Comparison of ENCODE assay signal across 9 mouse cellular contexts in genomic region chr3:73057197-73057811, GRCm38 (mm10). TPM values are rescaled to one million over a fixed set of nuclear protein-coding genes. Genes with fewer than 3 reads are reported as not detected.
A peak's percentile ranks its signal among the peaks of the same experiment; 100 is the strongest.
DNase-seq lines count a peak whose midpoint lies in the region; ATAC-seq and TF ChIP-seq lines count a peak whose summit lies in the region.
"Had no signal": no experiment of that assay in that cellular context is flagged by ENCODE, and none has a peak within 500 bp of the region (broad histone marks: within the 10 kb centered on the region; RNA-seq: fewer than 3 reads in every experiment).

Gene Slitrk3, minus strand, starts transcription at chr3:73057803.

- intact Hi-C loops in heart, adult 2 months (cut with DNase I): no loop called here

- H3K36me3 ChIP-seq in heart, embryonic 15.5 days: no peaks in the 10 kb centered on the region
- no peaks in the 10 kb centered on the region for H3K36me3 ChIP-seq in heart, adult 2 months (ENCODE audit: control insufficient read depth, insufficient read depth, low read length)
- no peaks in the 10 kb centered on the region for H3K36me3 ChIP-seq in hindbrain, embryonic 11.5 days (ENCODE audit: control insufficient read depth, insufficient read depth, low read length)
- H3K36me3 ChIP-seq in limb, embryonic 13.5 days: no peaks in the 10 kb centered on the region

- TF ChIP-seq EP300 in heart, adult 2 months (IDR thresholded peaks at IDR 0.05; ENCODE audit: insufficient read depth, low read depth, low read length): no peak

- H3K79me2 ChIP-seq in heart, adult 2 months (replicated peaks; ENCODE audit: control insufficient read depth, insufficient read depth, low read length): no peaks in the 10 kb centered on the region

- H3K4me3 ChIP-seq in heart, embryonic 15.5 days: peak within 1 kb of the TSS; percentile 54
- H3K4me3 ChIP-seq in heart, adult 2 months: no peak within 1 kb of the TSS
- peak within 1 kb of the TSS; percentile 65 for H3K4me3 ChIP-seq in hindbrain, embryonic 11.5 days (ENCODE audit: low read depth, low read length)
- H3K4me3 ChIP-seq in limb, embryonic 13.5 days: peak within 1 kb of the TSS; percentile 55

- no peak for TF ChIP-seq CTCF in heart, adult 2 months (IDR thresholded peaks at IDR 0.05)

- H3K9me3 ChIP-seq in heart, embryonic 15.5 days (replicated peaks): no peaks in the 10 kb centered on the region
- H3K9me3 ChIP-seq in hindbrain, embryonic 11.5 days (ENCODE audit: control insufficient read depth, low read length): no peaks in the 10 kb centered on the region
- H3K9me3 ChIP-seq in limb, embryonic 13.5 days: no peaks in the 10 kb centered on the region

- H3K27me3 ChIP-seq in heart, embryonic 15.5 days: peaks cover 59% of the 10 kb centered on the region
- peaks cover 8% of the 10 kb centered on the region for H3K27me3 ChIP-seq in heart, adult 2 months (ENCODE audit: control insufficient read depth, insufficient read depth, low read length)
- H3K27me3 ChIP-seq in hindbrain, embryonic 11.5 days (ENCODE audit: control insufficient read depth, insufficient read depth, low read length): peaks cover 13% of the 10 kb centered on the region
- H3K27me3 ChIP-seq in limb, embryonic 13.5 days: peaks cover 67% of the 10 kb centered on the region
- H3K27me3 ChIP-seq: CH12.LX had no signal

- peaks cover 6% of the 10 kb centered on the region for H3K4me1 ChIP-seq in heart, embryonic 15.5 days (replicated peaks)
- H3K4me1 ChIP-seq in heart, adult 2 months (ENCODE audit: control insufficient read depth, insufficient read depth, low read length): no peaks in the 10 kb centered on the region
- H3K4me1 ChIP-seq in hindbrain, embryonic 11.5 days (replicated peaks; ENCODE audit: control insufficient read depth, insufficient read depth, low read length): no peaks in the 10 kb centered on the region
- H3K4me1 ChIP-seq in limb, embryonic 13.5 days: peaks cover 17% of the 10 kb centered on the region

- H3K9ac ChIP-seq in heart, embryonic 15.5 days: no peak within 1 kb of the TSS
- no peak within 1 kb of the TSS for H3K9ac ChIP-seq in heart, adult 2 months (ENCODE audit: low read depth, low read length)
- peak within 1 kb of the TSS; percentile 71 for H3K9ac ChIP-seq in hindbrain, embryonic 11.5 days (ENCODE audit: low read depth, low read length)
- H3K9ac ChIP-seq in limb, embryonic 13.5 days: peak within 1 kb of the TSS; percentile 64

- no peak for TF ChIP-seq POLR2A in heart, adult 2 months (IDR thresholded peaks at IDR 0.05; ENCODE audit: insufficient read depth, low read depth, low read length)

- peak within 1 kb of the TSS; percentile 90 for H3K4me2 ChIP-seq in heart, embryonic 15.5 days
- H3K4me2 ChIP-seq in hindbrain, embryonic 11.5 days (replicated peaks; ENCODE audit: low read depth, low read length): peak within 1 kb of the TSS; percentile 57
- peak within 1 kb of the TSS; percentile 90 for H3K4me2 ChIP-seq in limb, embryonic 13.5 days (replicated peaks)

- ATAC-seq in heart, embryonic 15.5 days (replicated peaks; ENCODE audit: insufficient number of reproducible peaks, insufficient read depth, low FRiP score, low read depth): 0 out of 2 replicates have a peak, but pooled peaks have one; percentile 39
- peak; percentile 77 for ATAC-seq in hindbrain, embryonic 11.5 days (ENCODE audit: low FRiP score)
- ATAC-seq in limb, embryonic 13.5 days (ENCODE audit: low FRiP score, low read depth): 0 out of 2 replicates have a peak, but pooled peaks have one; percentile 12

- H3K27ac ChIP-seq in heart, embryonic 15.5 days: no peak within 1 kb of the TSS
- no peak within 1 kb of the TSS for H3K27ac ChIP-seq in heart, adult 2 months
- 0 out of 2 replicates have a peak within 1 kb of the TSS, but pooled peaks have one; percentile 30 for H3K27ac ChIP-seq in hindbrain, embryonic 11.5 days (ENCODE audit: low read depth, low read length)
- H3K27ac ChIP-seq in limb, embryonic 13.5 days: no peak within 1 kb of the TSS

- no peak for DNase-seq in heart, adult 2 months
- DNase-seq in cerebellum, postnatal 14 days: peak; percentile 66
- peak; percentile 65 for DNase-seq in hindbrain, embryonic 11.5 days (ENCODE audit: low spot score)
- peak; percentile 47 for DNase-seq in retina, postnatal 7 days (ENCODE audit: low read depth, low spot score)
- no peak for DNase-seq in adrenal gland, postnatal 36 days
- DNase-seq in natural killer cell, adult 2 months (ENCODE audit: low spot score in 2 of 2): no peak

- under 1% methylated on average over 44 of the region's 44 CpGs for WGBS in heart, embryonic 15.5 days
- WGBS in heart, adult 2 months: 2% methylated on average over 44 of the region's 44 CpGs
- 0% methylated on average over 43 of the region's 44 CpGs for WGBS in hindbrain, embryonic 11.5 days
- WGBS in limb, embryonic 13.5 days: under 1% methylated on average over 44 of the region's 44 CpGs

RNA-seq across cellular contexts. Expression of gene Slitrk3, which starts in this region (rescaled TPM):
- 0.13 and 0.23 TPM in 2 replicates for polyA plus RNA-seq in heart, embryonic 15.5 days (2015; fragmentation: Nextera tagmentation; extraction: Ambion mirVana)
- not detected for total RNA-seq in heart, adult 2 months (2021)
- polyA plus RNA-seq in heart, adult 2 months (2012; rRNA removed): not detected in 2 replicates
- polyA plus RNA-seq in hindbrain, embryonic 11.5 days (2014; fragmentation: Nextera tagmentation; extraction: Ambion mirVana): 1.6 and 2.2 TPM in 2 replicates
- 0.78 and 0.99 TPM in 2 replicates for polyA plus RNA-seq in limb, embryonic 13.5 days (2015; fragmentation: Nextera tagmentation; extraction: Ambion mirVana)
- not detected for total RNA-seq in adrenal gland, postnatal 36 days (2021)
- total RNA-seq: CH12.LX had no signal

Comparison
In these comparisons a context has a peak if more than half of its experiments do, and no peak if none do; other contexts are left out.
1. Peak in ATAC-seq, H3K4me3 ChIP-seq and H3K4me2 ChIP-seq in heart, embryonic 15.5 days; RNA of the gene not detected or under 1 TPM.
2. Peak in ATAC-seq, H3K4me3 ChIP-seq, H3K9ac ChIP-seq and H3K4me2 ChIP-seq in limb, embryonic 13.5 days; RNA of the gene not detected or under 1 TPM.
3. ATAC-seq: peak in every context shown above with its lines; median percentile 77 in hindbrain, embryonic 11.5 days; 39 in heart, embryonic 15.5 days; 12 in limb, embryonic 13.5 days.
4. DNase-seq: peak in cerebellum, postnatal 14 days (2 of 2), hindbrain, embryonic 11.5 days (single experiment) and retina, postnatal 7 days (single experiment); none in heart, adult 2 months (0 of 2), adrenal gland, postnatal 36 days (0 of 2) and natural killer cell, adult 2 months (0 of 2).
5. Peak in every context shown above with its lines, with median percentiles within 50 percentile points of each other: H3K4me2 ChIP-seq.